Mouse (Mus musculus) MEL (cell line): ENCODE results near the gene Olfr648. TPM values are rescaled to one million over a fixed set of nuclear protein-coding genes. Genes with fewer than 3 reads are reported as not detected.

ENCODE experiments used
- DNase-seq: peaks from one replicate; pipeline ENCODE4 v3.0.0; 2011; ENCODE audit warnings: low read depth, low spot score
- H3K27ac ChIP-seq: 2 replicates; pipeline ENCODE4 v1.5.1; 2012; ENCODE audit warnings: low read depth, mild to moderate bottlenecking, control low read depth, low read length, moderate library complexity; ENCODE audit not compliant: control insufficient read depth
- H3K27me3 ChIP-seq, 2 experiments: fragments of 150-350 bp in 1 of 2; sonication (generic) in 1 of 2; 2 replicates each; pipeline ENCODE4 v1.6.1; 2012; ENCODE audit warnings: low read length in 2 of 2, mild to moderate bottlenecking in 2 of 2, improper control_type of control experiment in 1 of 2, moderate library complexity in 1 of 2; ENCODE audit not compliant: insufficient read depth in 2 of 2, control insufficient read depth in 1 of 2
- H3K36me3 ChIP-seq, 2 experiments: 2 replicates each; pipeline ENCODE4 v1.6.1; 2012 to 2014; ENCODE audit warnings: low read length in 2 of 2, improper control_type of control experiment in 1 of 2, inconsistent platforms in 1 of 2, mild to moderate bottlenecking in 1 of 2; ENCODE audit not compliant: insufficient read depth in 2 of 2, control insufficient read depth in 1 of 2
- H3K4me1 ChIP-seq, 2 experiments: fragments of 150-350 bp in 1 of 2; sonication (generic) in 1 of 2; 2 replicates each; pipeline ENCODE4 v1.6.1; 2012; ENCODE audit warnings: low read length in 2 of 2, improper control_type of control experiment in 1 of 2, mild to moderate bottlenecking in 1 of 2; ENCODE audit not compliant: insufficient read depth in 2 of 2, control insufficient read depth in 1 of 2
- H3K4me3 ChIP-seq, 2 experiments: fragments of 150-350 bp in 1 of 2; sonication (generic) in 1 of 2; 2 replicates each; pipeline ENCODE4 v1.5.1; 2012; ENCODE audit warnings: low read depth in 2 of 2, low read length in 2 of 2, mild to moderate bottlenecking in 2 of 2, moderate library complexity in 2 of 2, control low read depth in 1 of 2, improper control_type of control experiment in 1 of 2; ENCODE audit not compliant: control insufficient read depth in 1 of 2, insufficient read depth in 1 of 2
- H3K79me2 ChIP-seq: 2 replicates; pipeline ENCODE4 v1.6.1; 2012; ENCODE audit warnings: mild to moderate bottlenecking, low read length, moderate library complexity; ENCODE audit not compliant: control insufficient read depth, poor library complexity, insufficient read depth
- H3K9ac ChIP-seq: 2 replicates; pipeline ENCODE4 v1.6.1; 2012; ENCODE audit warnings: low read depth, mild to moderate bottlenecking, control low read depth, low read length, moderate library complexity; ENCODE audit not compliant: control insufficient read depth, poor library complexity, severe bottlenecking
- H3K9me3 ChIP-seq: fragments of 150-350 bp; sonication (generic); replicated peaks from 2 replicates; pipeline ENCODE4 v1.6.1; 2012; ENCODE audit warnings: mild to moderate bottlenecking, low read length, improper control_type of control experiment, moderate library complexity; ENCODE audit not compliant: insufficient read depth
- CHD2 ChIP-seq: IDR thresholded peaks from 2 replicates; pipeline ENCODE4 v1.6.1; 2011; ENCODE audit warnings: low read length, improper control_type of control experiment
- CTCF ChIP-seq, 3 experiments: IDR thresholded peaks in 2 of 3; conservative IDR thresholded peaks in 1 of 3; 2 replicates each; pipeline ENCODE4 v1.5.1; 2011 to 2012; ENCODE audit warnings: low read length in 3 of 3, low read depth in 2 of 3, mild to moderate bottlenecking in 2 of 3, improper control_type of control experiment in 1 of 3, inconsistent platforms in 1 of 3, mixed read lengths in 1 of 3, moderate library complexity in 1 of 3; ENCODE audit not compliant: control insufficient read depth in 1 of 3, insufficient read depth in 1 of 3, poor library complexity in 1 of 3, severe bottlenecking in 1 of 3
- GATA1 ChIP-seq: IDR thresholded peaks from 2 replicates; pipeline ENCODE4 v1.6.1; 2011; ENCODE audit warnings: low read depth, low read length, improper control_type of control experiment
- MAFK ChIP-seq: IDR thresholded peaks from 2 replicates; pipeline ENCODE4 v1.6.1; 2011; ENCODE audit warnings: low read depth, mild to moderate bottlenecking, low read length, improper control_type of control experiment, borderline replicate concordance
- MEF2A ChIP-seq: IDR thresholded peaks from 2 replicates; pipeline ENCODE4 v1.6.1; 2014; ENCODE audit warnings: low read depth, mild to moderate bottlenecking, inconsistent platforms, low read length, improper control_type of control experiment; ENCODE audit not compliant: poor library complexity, insufficient replicate concordance, severe bottlenecking; ENCODE audit errors: extremely low read depth
- NRF1 ChIP-seq: IDR thresholded peaks from 2 replicates; pipeline ENCODE4 v1.6.1; 2014; ENCODE audit warnings: low read depth, mild to moderate bottlenecking, inconsistent platforms, low read length, improper control_type of control experiment, moderate library complexity; ENCODE audit not compliant: poor library complexity, insufficient read depth, severe bottlenecking
- POLR2A ChIP-seq, 2 experiments: IDR thresholded peaks; 2 replicates each; pipeline ENCODE4 v1.6.1; 2011 to 2012; ENCODE audit warnings: low read length in 2 of 2, mild to moderate bottlenecking in 2 of 2, control low read depth in 1 of 2, improper control_type of control experiment in 1 of 2, low read depth in 1 of 2, moderate library complexity in 1 of 2; ENCODE audit not compliant: control insufficient read depth in 1 of 2, insufficient read depth in 1 of 2, poor library complexity in 1 of 2
- POLR2AphosphoS5 ChIP-seq: IDR thresholded peaks from 2 replicates; pipeline ENCODE4 v1.6.1; 2012; ENCODE audit warnings: low read depth, borderline replicate concordance, mild to moderate bottlenecking, inconsistent platforms, low read length, moderate library complexity, mixed read lengths
- SMC3 ChIP-seq: IDR thresholded peaks from 2 replicates; pipeline ENCODE4 v1.6.1; 2011; ENCODE audit warnings: low read depth, low read length, improper control_type of control experiment
- TAL1 ChIP-seq: IDR thresholded peaks from 2 replicates; pipeline ENCODE4 v1.6.1; 2012; ENCODE audit warnings: mild to moderate bottlenecking, inconsistent platforms, low read length, moderate library complexity, mixed read lengths
- TBP ChIP-seq: IDR thresholded peaks from 2 replicates; pipeline ENCODE4 v1.8.0; 2011; ENCODE audit warnings: low read depth, low read length, improper control_type of control experiment
- UBTF ChIP-seq: IDR thresholded peaks from 2 replicates; pipeline ENCODE4 v1.6.1; 2012; ENCODE audit warnings: low read depth, mild to moderate bottlenecking, inconsistent platforms, low read length, improper control_type of control experiment, moderate library complexity, borderline replicate concordance; ENCODE audit not compliant: insufficient read depth
- USF2 ChIP-seq, 2 experiments: IDR thresholded peaks; 2 replicates each; pipeline ENCODE4 v1.6.1; 2011 to 2012; ENCODE audit warnings: improper control_type of control experiment in 2 of 2, low read length in 2 of 2, borderline replicate concordance in 1 of 2, inconsistent platforms in 1 of 2, low read depth in 1 of 2, mild to moderate bottlenecking in 1 of 2; ENCODE audit not compliant: insufficient read depth in 1 of 2
- polyA plus RNA-seq, 2 experiments: library from polyadenylated mRNA; stranded (reverse) in 1 of 2; unstranded in 1 of 2; fragments of >175 nt in 1 of 2; fragments of >200 nt in 1 of 2; gene quantifications; 2 replicates each; pipeline versions ENCODE4 v1.2.1 to v1.2.4; 2012; ENCODE audit warnings: low replicate concordance in 2 of 2, low read depth in 1 of 2; ENCODE audit not compliant: insufficient read length in 2 of 2, insufficient read depth in 1 of 2, missing spikeins in 1 of 2
- total RNA-seq: library from RNA; depleted of rRNA; stranded (reverse); fragments of 300-350 nt; gene quantifications from 2 replicates; pipeline ENCODE4 v1.2.3, GENCODE M21; 2012

The Olfr648 gene
- total and polyA plus RNA-seq, 3 experiments: not detected

DNA sequence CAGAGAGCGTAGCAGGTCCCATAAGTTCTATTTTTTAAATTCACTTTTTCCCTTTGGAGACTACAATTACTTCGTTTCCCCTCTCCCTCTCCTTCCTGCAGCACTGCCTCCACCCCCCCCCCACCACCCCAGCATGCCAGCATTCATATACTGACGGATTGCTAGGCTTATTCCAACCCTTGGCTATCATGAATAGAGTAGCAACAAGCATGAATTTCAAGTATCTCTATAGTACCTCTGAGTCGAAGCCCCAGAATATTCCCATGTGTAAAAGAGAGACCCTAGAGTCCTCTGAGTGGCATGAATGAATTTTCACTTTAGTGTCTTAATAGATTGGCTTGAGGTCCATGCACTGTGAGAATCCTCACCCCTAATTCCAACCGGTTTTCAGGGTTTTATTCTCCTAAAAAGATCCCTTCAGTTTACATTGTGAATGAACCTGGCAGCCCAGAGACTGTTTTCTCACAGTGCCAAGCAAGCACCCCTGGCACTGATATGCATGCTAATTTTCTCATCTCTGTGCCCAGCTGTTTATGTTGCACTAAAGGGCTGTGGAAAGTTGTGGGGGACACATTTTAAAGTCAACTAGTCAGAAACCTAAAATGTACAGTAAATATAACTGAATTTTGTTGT lies 4.7 kb downstream of the Olfr648 start:
- H3K9me3 ChIP-seq: no peaks in the 10 kb centered on the region
- H3K27me3 ChIP-seq: no peaks in the 10 kb centered on the region; a peak in 1 of 4 replicates
- DNase-seq: no peak
- H3K4me1 ChIP-seq: no peaks in the 10 kb centered on the region
- H3K4me3 ChIP-seq: no peak overlapping the region
- H3K79me2 ChIP-seq: no peaks in the 10 kb centered on the region
- no peak overlapping the region for H3K9ac ChIP-seq
- H3K36me3 ChIP-seq: no peaks in the 10 kb centered on the region
- TF ChIP-seq CTCF (IDR thresholded peaks at IDR 0.05 in 2 of 3, conservative IDR thresholded peaks at IDR 0.05 in 1 of 3; ENCODE audit: control insufficient read depth in 1 of 3, insufficient read depth in 1 of 3, low read depth in 2 of 3, low read length in 3 of 3, poor library complexity in 1 of 3, severe bottlenecking in 1 of 3) (no peak), NRF1 (no peak), POLR2A (IDR thresholded peaks at IDR 0.05; ENCODE audit: control insufficient read depth in 1 of 2, insufficient read depth in 1 of 2, low read depth in 1 of 2, low read length in 2 of 2, poor library complexity in 1 of 2) (no peak)
- H3K27ac ChIP-seq: no peak overlapping the region

DNA sequence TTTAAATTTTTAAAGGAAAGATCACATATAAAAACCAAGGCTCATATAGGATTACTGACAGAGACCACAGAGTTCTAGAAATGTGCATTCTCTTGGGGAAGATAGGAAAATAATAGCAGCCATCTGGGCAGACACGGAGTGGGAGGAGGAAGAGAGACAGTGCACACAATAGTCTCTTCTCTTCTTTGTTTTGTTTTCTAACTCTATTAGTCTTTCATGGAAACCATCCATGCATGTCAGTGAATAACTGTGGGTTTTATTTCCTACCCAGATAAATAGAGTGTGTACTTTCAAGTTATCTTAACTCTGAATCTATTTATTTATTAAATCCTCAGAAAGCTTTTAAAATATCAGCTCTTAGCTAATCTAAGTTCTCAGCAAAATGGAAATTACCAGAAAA lies 8.1 kb downstream of the Olfr648 start:
- Histone ChIP-seq H3K4me3 (no peak overlapping the region), H3K79me2 (no peaks in the 10 kb centered on the region), H3K9ac (no peak overlapping the region), H3K36me3 (no peaks in the 10 kb centered on the region), H3K27ac (no peak overlapping the region)
- no peak for DNase-seq
- TF ChIP-seq POLR2AphosphoS5 (no peak), CHD2 (no peak), NRF1 (no peak), MEF2A (no peak), SMC3 (no peak), CTCF (IDR thresholded peaks at IDR 0.05 in 2 of 3, conservative IDR thresholded peaks at IDR 0.05 in 1 of 3; ENCODE audit: control insufficient read depth in 1 of 3, insufficient read depth in 1 of 3, low read depth in 2 of 3, low read length in 3 of 3, poor library complexity in 1 of 3, severe bottlenecking in 1 of 3) (no peak), TBP (no peak), MAFK (no peak), UBTF (no peak), USF2 (IDR thresholded peaks at IDR 0.05; ENCODE audit: borderline replicate concordance in 1 of 2, insufficient read depth in 1 of 2, low read depth in 1 of 2, low read length in 2 of 2) (no peak), TAL1 (no peak), GATA1 (no peak)
- TF ChIP-seq, all 39 proteins: peak for 0
- Histone ChIP-seq H3K27me3 (no peaks in the 10 kb centered on the region; a peak in 1 of 4 replicates), H3K4me1 (no peaks in the 10 kb centered on the region), H3K9me3 (no peaks in the 10 kb centered on the region)
